Comparison of ENCODE assay signal across 23 mouse cellular contexts in the genomic region with DNA sequence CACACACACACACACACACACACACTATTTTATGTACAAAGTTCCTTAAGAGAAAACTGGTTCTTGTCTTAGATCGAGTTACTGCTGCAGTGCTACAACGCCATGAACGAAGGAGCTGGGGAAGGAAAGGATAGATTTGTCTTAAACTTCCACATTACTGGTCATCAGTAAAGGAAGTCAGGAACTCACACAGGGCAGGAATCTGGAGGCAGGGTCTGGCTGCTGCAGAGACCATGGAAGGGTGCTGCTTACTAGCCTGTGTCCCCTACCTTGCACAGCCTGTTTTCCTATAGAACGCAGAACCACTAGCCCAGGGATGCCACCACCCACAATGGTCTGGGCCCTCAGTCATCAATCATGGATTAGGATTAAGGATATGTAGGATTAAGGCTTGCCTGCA. TPM values are rescaled to one million over a fixed set of nuclear protein-coding genes. Genes with fewer than 3 reads are reported as not detected.
DNase-seq lines count a peak whose midpoint lies in the region; ATAC-seq lines count a peak whose summit lies in the region.
"Had no signal": no experiment of that assay in that cellular context is flagged by ENCODE, and none has a peak within 500 bp of the region (broad histone marks: within the 10 kb centered on the region; RNA-seq: fewer than 3 reads in every experiment).

No protein-coding gene starts in this region.

- no peak overlapping the region for H3K4me2 ChIP-seq in midbrain, embryonic 11.5 days
- H3K4me2 ChIP-seq in midbrain, embryonic 15.5 days, result no peak overlapping the region
- no peak overlapping the region for H3K4me2 ChIP-seq in neural tube, embryonic 15.5 days

- H3K9ac ChIP-seq in midbrain, embryonic 11.5 days (ENCODE audit: low read length), result no peak overlapping the region
- H3K9ac ChIP-seq in midbrain, embryonic 15.5 days, result no peak overlapping the region
- H3K9ac ChIP-seq in neural tube, embryonic 15.5 days (replicated peaks), result no peak overlapping the region

- 97% methylated on average over 4 of the region's 4 CpGs for WGBS in heart, embryonic 10.5 days
- 93% methylated on average over 4 of the region's 4 CpGs for WGBS in midbrain, embryonic 11.5 days
- 98% methylated on average over 4 of the region's 4 CpGs for WGBS in midbrain, embryonic 15.5 days
- 93% methylated on average over 4 of the region's 4 CpGs for WGBS in neural tube, embryonic 15.5 days

- H3K27me3 ChIP-seq in heart, embryonic 10.5 days (ENCODE audit: insufficient read depth, poor library complexity, severe bottlenecking), result no peaks in the 10 kb centered on the region
- H3K27me3 ChIP-seq in midbrain, embryonic 11.5 days (ENCODE audit: control insufficient read depth, insufficient read depth, low read length), result no peaks in the 10 kb centered on the region
- no peaks in the 10 kb centered on the region for H3K27me3 ChIP-seq in midbrain, embryonic 15.5 days (replicated peaks)
- no peaks in the 10 kb centered on the region for H3K27me3 ChIP-seq in neural tube, embryonic 15.5 days (replicated peaks)
- H3K27me3 ChIP-seq: CH12.LX, Patski had no signal

- no peaks in the 10 kb centered on the region for H3K9me3 ChIP-seq in heart, embryonic 10.5 days
- no peaks in the 10 kb centered on the region for H3K9me3 ChIP-seq in midbrain, embryonic 11.5 days (ENCODE audit: control insufficient read depth, low read length)
- no peaks in the 10 kb centered on the region for H3K9me3 ChIP-seq in midbrain, embryonic 15.5 days
- H3K9me3 ChIP-seq in neural tube, embryonic 15.5 days (replicated peaks), result no peaks in the 10 kb centered on the region

- no peak overlapping the region for H3K27ac ChIP-seq in heart, embryonic 10.5 days
- no peak overlapping the region for H3K27ac ChIP-seq in midbrain, embryonic 11.5 days (ENCODE audit: low read depth, low read length)
- H3K27ac ChIP-seq in midbrain, embryonic 15.5 days, result no peak overlapping the region
- no peak overlapping the region for H3K27ac ChIP-seq in neural tube, embryonic 15.5 days (replicated peaks)

- intact Hi-C loops in heart, postnatal 36 days (cut with DNase I), result no loop called here

- no peaks in the 10 kb centered on the region for H3K4me1 ChIP-seq in heart, embryonic 10.5 days
- H3K4me1 ChIP-seq in midbrain, embryonic 11.5 days (ENCODE audit: control insufficient read depth, insufficient read depth, low read length), result no peaks in the 10 kb centered on the region
- no peaks in the 10 kb centered on the region for H3K4me1 ChIP-seq in midbrain, embryonic 15.5 days
- H3K4me1 ChIP-seq in neural tube, embryonic 15.5 days, result no peaks in the 10 kb centered on the region

- H3K36me3 ChIP-seq in heart, embryonic 10.5 days, result no peaks in the 10 kb centered on the region
- no peaks in the 10 kb centered on the region for H3K36me3 ChIP-seq in midbrain, embryonic 11.5 days (ENCODE audit: control insufficient read depth, insufficient read depth, low read length)
- H3K36me3 ChIP-seq in midbrain, embryonic 15.5 days (replicated peaks), result no peaks in the 10 kb centered on the region
- H3K36me3 ChIP-seq in neural tube, embryonic 15.5 days, result peaks cover 18% of the 10 kb centered on the region
- H3K36me3 ChIP-seq: G1E had no signal

- ATAC-seq in midbrain, embryonic 11.5 days (ENCODE audit: low FRiP score), result no peak
- no peak for ATAC-seq in midbrain, embryonic 15.5 days (replicated peaks)
- ATAC-seq in neural tube, embryonic 15.5 days (ENCODE audit: low FRiP score), result no peak
- ATAC-seq: activated CD4-positive, CD25-positive, alpha-beta regulatory T cell, adult 4 months; CD4-positive, CD25-positive, alpha-beta regulatory T cell, adult 4 months; Patski had no signal

- H3K4me3 ChIP-seq in heart, embryonic 10.5 days, result no peak overlapping the region
- H3K4me3 ChIP-seq in midbrain, embryonic 11.5 days (ENCODE audit: low read depth, low read length), result no peak overlapping the region
- no peak overlapping the region for H3K4me3 ChIP-seq in midbrain, embryonic 15.5 days
- no peak overlapping the region for H3K4me3 ChIP-seq in neural tube, embryonic 15.5 days (replicated peaks)

- peak; percentile 79 for DNase-seq in heart, adult 11 months
- no peak for DNase-seq in heart, postnatal 36 days
- peak; percentile 30 for DNase-seq in heart, embryonic 10.5 days (ENCODE audit: low spot score)
- DNase-seq in heart, postnatal 4 days, result no peak
- DNase-seq in midbrain, embryonic 11.5 days (ENCODE audit: low spot score, missing footprints), result peak; percentile 66
- peak; percentile 8 for DNase-seq in neural tube, embryonic 10.5 days (ENCODE audit: extremely low spot score, low spot score)
- DNase-seq: adrenal gland, adult 2 months; adrenal gland, adult 8-10 months; adrenal gland, postnatal 10 days; adrenal gland, postnatal 14 days; adrenal gland, postnatal 25 days; adrenal gland, postnatal 36 days; B cell, adult 2 months; cerebellum, adult 11 months; cerebellum, adult 11-12 months had no signal

RNA-seq across cellular contexts. Expression of a gene that starts 10.0 kb away (rescaled TPM):
- total RNA-seq in heart, postnatal 36 days (2021), result 1 to 10 TPM; 6.3 to 7.0 TPM
- polyA plus RNA-seq in heart, embryonic 10.5 days (2016; fragmentation: Nextera tagmentation; extraction: Ambion mirVana), result 2.6 and 3.9 TPM in 2 replicates
- total RNA-seq in heart, postnatal 4 days (2021), result 10 to 100 TPM; 19.5 to 20.4 TPM
- 9.3 and 10.3 TPM in 2 replicates for polyA plus RNA-seq in midbrain, embryonic 11.5 days (2014; fragmentation: Nextera tagmentation; extraction: Ambion mirVana)
- 8.2 and 9.2 TPM in 2 replicates for polyA plus RNA-seq in midbrain, embryonic 15.5 days (2015; fragmentation: Nextera tagmentation; extraction: Ambion mirVana)
- 10.6 and 11.8 TPM in 2 replicates for polyA plus RNA-seq in neural tube, embryonic 15.5 days (2015; fragmentation: Nextera tagmentation; extraction: Ambion mirVana)
- total RNA-seq: CH12.LX, MEL had no signal
- polyA plus RNA-seq: activated CD4-positive, CD25-positive, alpha-beta regulatory T cell, adult 4 months; CD4-positive, CD25-positive, alpha-beta regulatory T cell, adult 4 months; G1E had no signal

Comparison
In these comparisons a context has a peak if more than half of its experiments do, and no peak if none do; other contexts are left out.
1. DNase-seq: peak in heart, adult 11 months (single experiment), heart, embryonic 10.5 days (single experiment), midbrain, embryonic 11.5 days (single experiment) and neural tube, embryonic 10.5 days (single experiment); none in heart, postnatal 36 days (0 of 2) and heart, postnatal 4 days (single experiment).